8 mouse cellular contexts compared by ENCODE assay signal in the genomic region with DNA sequence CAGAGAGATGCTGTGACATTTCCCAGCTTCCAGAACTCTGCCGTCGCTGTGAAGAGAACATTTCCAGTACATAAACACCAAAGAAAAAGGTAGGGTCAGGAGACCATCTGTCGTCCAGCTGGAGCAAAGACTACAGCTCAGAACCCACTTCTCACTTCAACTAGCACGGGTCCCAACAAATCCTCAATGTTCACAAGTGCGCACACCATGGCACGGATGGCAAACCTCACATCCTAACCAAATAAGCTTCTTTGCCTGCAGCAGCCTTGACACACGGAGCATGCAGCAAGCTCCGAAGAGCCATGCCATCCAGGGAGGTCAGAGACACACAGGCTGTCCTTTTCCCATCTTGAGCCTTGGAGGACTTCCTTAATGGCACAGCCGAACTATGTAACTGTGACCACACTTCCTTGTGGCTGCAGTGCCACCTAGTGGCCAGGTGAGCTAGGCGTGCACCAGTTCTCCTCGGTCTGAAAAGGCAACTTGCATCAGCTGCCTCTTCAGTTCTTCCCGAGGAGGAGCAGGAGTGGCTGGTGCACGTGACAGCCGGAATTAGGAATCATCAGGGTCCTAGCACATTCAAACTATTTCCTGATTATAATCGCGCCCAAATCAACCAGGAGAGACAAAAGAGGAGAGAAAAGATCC.
DNase-seq lines count a peak whose midpoint lies in the region; ATAC-seq and TF ChIP-seq lines count a peak whose summit lies in the region.

No protein-coding gene starts in this region.

- no peak for TF ChIP-seq POLR2A in brain, embryonic 14.5 days (IDR thresholded peaks at IDR 0.05; ENCODE audit: borderline replicate concordance, extremely low read depth, insufficient read depth, insufficient read length, poor library complexity, severe bottlenecking)

- H3K4me3 ChIP-seq in heart, embryonic 14.5 days (ENCODE audit: control insufficient read depth in 1 of 2, insufficient read depth in 1 of 2, low read depth in 1 of 2, low read length in 2 of 2) = no peak overlapping the region
- H3K4me3 ChIP-seq in liver, embryonic 11.5 days (ENCODE audit: low read depth, low read length) = no peak overlapping the region
- no peak overlapping the region for H3K4me3 ChIP-seq in stomach, embryonic 14.5 days (ENCODE audit: low read depth, low read length)

- H3K9ac ChIP-seq in heart, embryonic 14.5 days (ENCODE audit: low read length) = no peak overlapping the region
- H3K9ac ChIP-seq in liver, embryonic 11.5 days (ENCODE audit: low read depth, low read length) = no peak overlapping the region
- no peak overlapping the region for H3K9ac ChIP-seq in stomach, embryonic 14.5 days (replicated peaks; ENCODE audit: low read depth, low read length)

- no peak overlapping the region for H3K27ac ChIP-seq in heart, embryonic 14.5 days (replicated peaks in 1 of 2; ENCODE audit: control insufficient read depth in 1 of 2, insufficient read depth in 1 of 2, low read depth in 2 of 2, low read length in 2 of 2)
- no peak overlapping the region for H3K27ac ChIP-seq in liver, embryonic 11.5 days (ENCODE audit: low read depth, low read length)
- H3K27ac ChIP-seq in stomach, embryonic 14.5 days (ENCODE audit: low read length) = no peak overlapping the region

- H3K4me1 ChIP-seq in heart, embryonic 14.5 days (ENCODE audit: control insufficient read depth in 2 of 2, insufficient read depth in 2 of 2, low read length in 2 of 2) = peaks cover 6 to 10% of the 10 kb centered on the region in 2 experiments; a peak in 2 of 4 replicates
- no peaks in the 10 kb centered on the region for H3K4me1 ChIP-seq in liver, embryonic 11.5 days (replicated peaks; ENCODE audit: control insufficient read depth, insufficient read depth, low read length)
- H3K4me1 ChIP-seq in stomach, embryonic 14.5 days (ENCODE audit: control insufficient read depth, insufficient read depth, low read length) = no peaks in the 10 kb centered on the region

- peak; percentile 39 for DNase-seq in CD4-positive helper T cell, adult 2 months (ENCODE audit: low read depth, low spot score)
- peak; percentile 90 for DNase-seq in brain, embryonic 14.5 days (ENCODE audit: low read depth)
- DNase-seq in kidney, postnatal 10 days = peak; percentile 92
- peak; percentile 72 for DNase-seq in liver, embryonic 11.5 days (ENCODE audit: low spot score)
- peak; percentile 86 for DNase-seq in neural tube, embryonic 10.5 days (ENCODE audit: extremely low spot score, low spot score)

- peak; percentile 79 for ATAC-seq in erythroblast, adult 5-6 weeks (replicated peaks; ENCODE audit: low FRiP score, poor library complexity, severe bottlenecking)
- 0 out of 2 replicates have a peak, but pooled peaks have one; percentile 61 for ATAC-seq in heart, embryonic 14.5 days (ENCODE audit: insufficient number of reproducible peaks, insufficient read depth, low FRiP score, low read depth)
- ATAC-seq in liver, embryonic 11.5 days (replicated peaks; ENCODE audit: low FRiP score) = peak; percentile 54; the same call in 1 of the 2 replicates
- ATAC-seq in stomach, embryonic 14.5 days (ENCODE audit: insufficient number of reproducible peaks, insufficient read depth, low FRiP score, low read depth) = peak; percentile 69

- TF ChIP-seq CTCF in brain, embryonic 14.5 days (IDR thresholded peaks at IDR 0.05; ENCODE audit: borderline replicate concordance, extremely low read depth, insufficient read depth, insufficient read length) = peak; percentile 93

- WGBS in heart, embryonic 14.5 days = 36% methylated on average over 16 of the region's 16 CpGs
- 33% methylated on average over 16 of the region's 16 CpGs for WGBS in liver, embryonic 11.5 days
- WGBS in stomach, embryonic 14.5 days = 32% methylated on average over 16 of the region's 16 CpGs

- no peaks in the 10 kb centered on the region for H3K27me3 ChIP-seq in heart, embryonic 14.5 days (ENCODE audit: control insufficient read depth, insufficient read depth, low read length)
- H3K27me3 ChIP-seq in liver, embryonic 11.5 days (replicated peaks; ENCODE audit: control insufficient read depth, insufficient read depth, low read length) = no peaks in the 10 kb centered on the region
- no peaks in the 10 kb centered on the region for H3K27me3 ChIP-seq in stomach, embryonic 14.5 days (ENCODE audit: control insufficient read depth, insufficient read depth, low read length)

- no peaks in the 10 kb centered on the region for H3K9me3 ChIP-seq in heart, embryonic 14.5 days (ENCODE audit: control insufficient read depth, low read length)
- no peaks in the 10 kb centered on the region for H3K9me3 ChIP-seq in liver, embryonic 11.5 days (ENCODE audit: control insufficient read depth, low read length)
- no peaks in the 10 kb centered on the region for H3K9me3 ChIP-seq in stomach, embryonic 14.5 days (ENCODE audit: control insufficient read depth, low read depth, low read length)

- no peak overlapping the region for H3K4me2 ChIP-seq in heart, embryonic 14.5 days (ENCODE audit: low read length)
- H3K4me2 ChIP-seq in liver, embryonic 11.5 days = no peak overlapping the region
- H3K4me2 ChIP-seq in stomach, embryonic 14.5 days (replicated peaks; ENCODE audit: low read depth, low read length) = no peak overlapping the region

- no peaks in the 10 kb centered on the region for H3K36me3 ChIP-seq in heart, embryonic 14.5 days (ENCODE audit: control insufficient read depth, insufficient read depth, low read length)
- H3K36me3 ChIP-seq in liver, embryonic 11.5 days (ENCODE audit: control insufficient read depth, insufficient read depth, low read length) = no peaks in the 10 kb centered on the region
- no peaks in the 10 kb centered on the region for H3K36me3 ChIP-seq in stomach, embryonic 14.5 days (ENCODE audit: control insufficient read depth, insufficient read depth, low read length)

Comparison
In these comparisons a context has a peak if more than half of its experiments do, and no peak if none do; other contexts are left out.
1. DNase-seq: peak in every context shown above with its lines; median percentile 92 in kidney, postnatal 10 days; 90 in brain, embryonic 14.5 days; 86 in neural tube, embryonic 10.5 days; 72 in liver, embryonic 11.5 days; 39 in CD4-positive helper T cell, adult 2 months.